Mouse (Mus musculus) forebrain, embryonic 11.5 days (tissue): Measurements from ENCODE around the gene Dock1. TPM values are rescaled to one million over a fixed set of nuclear protein-coding genes. Genes with fewer than 3 reads are reported as not detected.

Experiments used
- ATAC-seq: fragments of 200-750 bp; cut with Nextera tagmentation; replicated peaks from 2 replicates; pipeline ENCODE4 v1.8.0; 2017; ENCODE audit warnings: moderate TSS enrichment; ENCODE audit not compliant: low FRiP score
- DNase-seq: peaks from one replicate; pipeline ENCODE4 v3.0.0-alpha.2; 2017; ENCODE audit warnings: low spot score
- H3K27ac ChIP-seq: fragments of 300-500 bp; sonication (generic); 2 replicates; pipeline ENCODE4 v1.5.1; 2014; ENCODE audit warnings: low read depth, low read length
- H3K27me3 ChIP-seq: fragments of 300-500 bp; sonication (generic); 2 replicates; pipeline ENCODE4 v1.6.1; 2014; ENCODE audit warnings: mild to moderate bottlenecking, low read length, mixed read lengths; ENCODE audit not compliant: control insufficient read depth, insufficient read depth
- H3K36me3 ChIP-seq: fragments of 300-500 bp; sonication (generic); 2 replicates; pipeline ENCODE4 v1.6.1; 2014; ENCODE audit warnings: mild to moderate bottlenecking, low read length, moderate library complexity, mixed read lengths; ENCODE audit not compliant: control insufficient read depth, insufficient read depth
- H3K4me1 ChIP-seq: fragments of 300-500 bp; sonication (generic); replicated peaks from 2 replicates; pipeline ENCODE4 v1.6.1; 2014; ENCODE audit warnings: low read length, mixed read lengths; ENCODE audit not compliant: control insufficient read depth, insufficient read depth
- H3K4me2 ChIP-seq: fragments of 300-500 bp; sonication (generic); 2 replicates; pipeline ENCODE4 v1.6.1; 2014; ENCODE audit warnings: low read depth, mild to moderate bottlenecking, low read length, moderate library complexity, mixed read lengths; ENCODE audit not compliant: severe bottlenecking
- H3K4me3 ChIP-seq: fragments of 300-500 bp; sonication (generic); 2 replicates; pipeline ENCODE4 v1.5.1; 2014; ENCODE audit warnings: low read depth, low read length
- H3K9ac ChIP-seq: fragments of 300-500 bp; sonication (generic); 2 replicates; pipeline ENCODE4 v1.6.1; 2014; ENCODE audit warnings: low read length
- H3K9me3 ChIP-seq: fragments of 300-500 bp; sonication (generic); 2 replicates; pipeline ENCODE4 v1.6.1; 2016; ENCODE audit warnings: low read length, mixed read lengths; ENCODE audit not compliant: control insufficient read depth
- WGBS: fragments of 180-500 bp; shearing (Covaris S2); extraction: QIAGEN DNeasy Blood & Tissue Kit; methylation state at CpG from one replicate; pipeline ENCODE4 v1.1.7; 2014; 5-methylcytosine and 5-hydroxymethylcytosine counted together
- polyA plus RNA-seq: library from polyadenylated mRNA; unstranded; fragments of >200 nt; fragmentation: Nextera tagmentation; extraction: Ambion mirVana; gene quantifications from 2 replicates; pipeline ENCODE4 v1.2.1, GENCODE M21; 2014

The Dock1 gene
- polyA plus RNA-seq, 1 experiment from 2014 or later: 26.5 TPM

DNA sequence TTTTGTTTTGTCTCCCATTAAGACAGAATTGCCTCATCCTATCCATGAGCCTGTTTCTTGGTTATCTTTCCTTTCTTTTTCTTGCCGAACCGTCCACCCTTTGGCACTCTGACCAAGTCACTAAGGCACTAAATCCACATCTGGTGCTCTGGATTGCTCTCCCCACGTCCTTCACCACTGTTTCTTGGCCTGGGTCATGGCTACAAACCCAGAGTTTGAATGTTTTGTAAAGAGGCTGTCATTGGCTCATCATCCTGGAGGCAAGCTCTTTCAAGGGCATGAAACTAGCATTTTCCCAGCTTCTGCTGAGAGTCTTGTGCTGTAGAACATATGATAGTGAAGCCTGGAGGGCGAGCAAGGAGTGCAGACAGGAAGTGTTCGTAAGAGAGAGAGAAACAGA, 416.1 kb downstream of the Dock1 start:
- Histone ChIP-seq H3K27me3 (no peaks in the 10 kb centered on the region), H3K36me3 (no peaks in the 10 kb centered on the region)
- DNase-seq: no peak

DNA sequence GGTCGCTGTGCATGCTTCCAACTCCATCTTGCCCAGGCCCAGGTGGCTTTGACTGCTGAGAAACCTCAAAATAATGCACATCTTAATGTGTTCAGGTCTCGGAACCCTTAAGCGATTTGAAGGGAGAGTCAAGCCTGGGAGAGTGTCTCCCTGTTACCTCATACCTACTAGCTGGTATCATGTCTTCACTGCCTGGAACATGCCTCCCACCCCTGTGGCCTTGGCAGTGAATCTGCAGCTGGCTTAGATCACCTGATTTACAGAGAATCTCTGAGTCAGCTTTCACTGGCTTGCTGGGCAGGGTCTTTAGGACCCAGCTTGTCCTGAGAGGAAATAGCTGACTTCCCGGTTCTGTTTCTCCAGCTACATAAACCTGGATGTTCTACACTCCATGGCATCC, 419.2 kb downstream of the Dock1 start:
- no peaks in the 10 kb centered on the region for H3K9me3 ChIP-seq
- no peak for ATAC-seq
- no peak overlapping the region for H3K4me3 ChIP-seq
- DNase-seq: no peak
- H3K4me1 ChIP-seq: no peaks in the 10 kb centered on the region
- 83% methylated on average over 4 of the region's 4 CpGs for WGBS
- H3K4me2 ChIP-seq: no peak overlapping the region
- H3K36me3 ChIP-seq: no peaks in the 10 kb centered on the region
- H3K27me3 ChIP-seq: no peaks in the 10 kb centered on the region
- H3K9ac ChIP-seq: no peak overlapping the region
- no peak overlapping the region for H3K27ac ChIP-seq

More for the DNA sequence above, 416.1 kb downstream of the Dock1 start:
- no peak for ATAC-seq
- Histone ChIP-seq H3K4me2 (no peak overlapping the region), H3K27ac (no peak overlapping the region), H3K4me1 (no peaks in the 10 kb centered on the region), H3K9me3 (no peaks in the 10 kb centered on the region), H3K4me3 (no peak overlapping the region), H3K9ac (no peak overlapping the region)
- WGBS: 87% methylated on average over 5 of the region's 5 CpGs

DNA sequence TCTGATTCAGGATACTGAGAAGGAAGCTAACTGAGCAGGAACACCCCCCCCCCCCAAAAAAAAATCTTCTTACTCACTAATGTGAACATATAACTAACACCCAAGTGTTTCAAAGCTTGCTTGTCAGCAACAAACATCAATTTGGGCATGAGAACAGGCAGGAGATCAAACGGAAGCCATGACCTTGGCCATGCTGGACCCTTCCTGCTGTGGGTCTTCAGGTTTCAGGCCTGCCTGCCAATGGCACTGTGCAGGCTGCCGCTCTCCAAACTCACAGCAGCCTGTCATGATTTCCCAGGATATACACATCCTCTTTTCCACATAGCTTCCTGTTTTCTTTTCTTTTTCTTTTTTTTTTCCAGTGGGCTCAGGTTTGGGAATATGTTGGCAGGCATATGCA, 423.4 kb downstream of the Dock1 start:
- H3K27ac ChIP-seq: no peak overlapping the region
- H3K27me3 ChIP-seq: no peaks in the 10 kb centered on the region
- no peaks in the 10 kb centered on the region for H3K4me1 ChIP-seq
- H3K4me2 ChIP-seq: no peak overlapping the region
- H3K9ac ChIP-seq: no peak overlapping the region
- H3K36me3 ChIP-seq: no peaks in the 10 kb centered on the region
- no peak overlapping the region for H3K4me3 ChIP-seq
- ATAC-seq (no peak), DNase-seq (no peak)
- H3K9me3 ChIP-seq: no peaks in the 10 kb centered on the region
- 79% methylated on average over 2 of the region's 2 CpGs for WGBS

DNA sequence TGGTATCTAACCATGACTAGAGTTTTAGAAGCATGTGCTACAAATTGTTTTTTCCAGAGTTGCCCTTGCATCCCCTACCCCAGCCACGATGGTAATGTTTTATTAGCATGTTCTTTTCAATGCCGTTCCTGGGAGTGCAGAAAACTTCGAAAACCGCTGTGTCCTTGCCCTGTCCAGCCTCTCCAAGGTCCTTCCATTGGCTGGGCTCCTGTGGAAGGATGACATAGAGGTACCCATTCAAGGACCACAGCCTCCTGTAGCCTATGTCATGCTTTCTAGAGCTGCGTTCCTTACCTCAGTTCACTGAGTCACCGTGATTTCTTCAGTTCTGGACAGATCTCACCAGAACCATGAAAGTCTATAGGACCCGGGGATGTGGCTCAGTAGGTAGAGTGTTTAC, 431.5 kb downstream of the Dock1 start:
- Histone ChIP-seq H3K4me2 (no peak overlapping the region), H3K4me3 (no peak overlapping the region), H3K9ac (no peak overlapping the region), H3K27ac (no peak overlapping the region), H3K36me3 (no peaks in the 10 kb centered on the region), H3K27me3 (no peaks in the 10 kb centered on the region), H3K9me3 (no peaks in the 10 kb centered on the region), H3K4me1 (no peaks in the 10 kb centered on the region)
- ATAC-seq (no peak), DNase-seq (no peak)
- WGBS: 90% methylated on average over 7 of the region's 7 CpGs

DNA sequence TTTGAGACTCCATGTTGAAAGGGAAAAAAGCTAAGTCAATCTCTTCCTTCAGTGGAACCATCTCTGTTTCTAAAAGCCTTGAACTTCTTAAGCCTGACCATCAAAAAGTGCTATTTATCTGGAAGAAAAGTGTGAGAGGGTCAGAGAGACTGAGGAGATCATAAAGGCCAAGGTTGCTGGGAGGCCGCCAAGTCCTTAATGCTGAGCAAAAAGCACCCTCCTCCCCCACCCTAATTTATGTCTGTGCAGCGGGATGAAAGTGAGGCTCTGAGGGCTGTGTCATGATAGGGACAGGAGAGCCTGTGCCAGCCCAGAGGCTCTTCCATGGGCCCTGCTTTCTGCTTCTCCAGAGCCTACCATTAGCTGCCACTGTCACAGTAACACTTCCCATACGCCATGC, 436.1 kb downstream of the Dock1 start:
- 76% methylated on average over 3 of the region's 3 CpGs for WGBS
- no peaks in the 10 kb centered on the region for H3K9me3 ChIP-seq
- no peaks in the 10 kb centered on the region for H3K4me1 ChIP-seq
- ATAC-seq (no peak), DNase-seq (no peak)
- no peak overlapping the region for H3K27ac ChIP-seq
- H3K4me2 ChIP-seq: no peak overlapping the region
- H3K36me3 ChIP-seq: no peaks in the 10 kb centered on the region; the same call in 1 of the 2 replicates
- no peak overlapping the region for H3K9ac ChIP-seq
- no peaks in the 10 kb centered on the region for H3K27me3 ChIP-seq
- no peak overlapping the region for H3K4me3 ChIP-seq

DNA sequence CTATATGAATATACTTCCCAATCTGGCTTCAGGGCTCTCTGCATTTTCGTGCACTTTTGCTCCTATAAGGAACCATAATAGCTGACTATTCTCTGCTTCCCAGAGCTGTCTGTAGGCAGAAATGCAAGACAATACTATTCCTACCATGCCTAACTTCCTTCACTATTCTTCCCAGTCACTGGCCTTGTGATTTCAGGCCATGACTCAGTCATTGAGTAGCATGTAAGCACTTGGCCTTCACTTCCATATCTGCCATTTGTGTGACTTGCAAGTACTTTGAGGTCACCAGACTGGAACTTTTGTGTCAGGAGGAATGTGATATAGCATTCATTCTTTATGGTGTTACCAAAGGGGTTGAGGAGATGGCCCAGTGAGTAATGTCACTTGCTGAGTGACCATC, 439.9 kb downstream of the Dock1 start:
- Histone ChIP-seq H3K36me3 (no peaks in the 10 kb centered on the region; the same call in 1 of the 2 replicates), H3K4me3 (no peak overlapping the region), H3K9ac (no peak overlapping the region), H3K27ac (no peak overlapping the region), H3K4me2 (no peak overlapping the region), H3K9me3 (no peaks in the 10 kb centered on the region), H3K4me1 (no peaks in the 10 kb centered on the region), H3K27me3 (no peaks in the 10 kb centered on the region)
- ATAC-seq: no peak
- WGBS: 90% methylated on average over 1 of the region's 1 CpGs
- DNase-seq: no peak

DNA sequence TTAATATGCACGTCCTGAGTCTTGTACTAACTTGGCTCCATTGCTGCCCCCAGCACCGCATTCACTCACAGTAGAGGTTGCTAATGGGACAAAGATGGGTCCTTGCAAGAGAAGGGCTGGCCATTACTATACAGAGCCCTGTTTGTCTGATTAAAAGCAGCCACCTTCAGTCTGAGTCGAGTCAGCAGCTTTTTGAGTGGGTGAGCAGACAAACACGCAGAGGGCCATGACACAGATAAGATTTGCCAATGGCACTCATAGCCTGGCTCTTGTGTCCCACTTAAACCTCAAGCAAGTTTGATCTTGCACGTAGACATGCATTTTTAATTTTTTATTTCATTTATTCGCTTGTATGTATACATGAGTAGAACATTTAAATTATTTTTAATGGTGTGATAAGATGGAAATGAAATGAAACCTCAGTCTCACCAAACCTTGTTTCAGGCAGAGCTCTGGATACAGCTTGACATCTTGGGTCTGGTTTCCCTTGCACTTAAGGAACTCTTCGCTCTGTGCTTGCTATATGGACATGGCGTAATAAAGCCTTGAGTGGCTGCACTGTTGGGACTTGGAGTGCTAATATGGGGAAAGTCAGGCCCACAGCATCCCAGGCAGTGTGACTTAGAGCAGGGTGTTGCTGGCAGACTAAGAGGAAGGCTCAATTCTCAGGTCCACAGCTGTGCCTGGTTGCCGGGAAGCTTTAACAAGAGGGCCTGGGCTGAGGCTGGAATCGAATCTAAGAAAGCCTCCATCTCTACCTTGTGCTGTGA, 455.0 kb downstream of the Dock1 start:
- ATAC-seq (no peak), DNase-seq (no peak)
- no peaks in the 10 kb centered on the region for H3K9me3 ChIP-seq
- H3K4me2 ChIP-seq: no peak overlapping the region
- no peak overlapping the region for H3K4me3 ChIP-seq
- 92% methylated on average over 10 of the region's 10 CpGs for WGBS
- no peak overlapping the region for H3K27ac ChIP-seq
- H3K4me1 ChIP-seq: no peaks in the 10 kb centered on the region; the same call in 1 of the 2 replicates
- H3K9ac ChIP-seq: no peak overlapping the region
- no peaks in the 10 kb centered on the region for H3K36me3 ChIP-seq
- H3K27me3 ChIP-seq: no peaks in the 10 kb centered on the region

DNA sequence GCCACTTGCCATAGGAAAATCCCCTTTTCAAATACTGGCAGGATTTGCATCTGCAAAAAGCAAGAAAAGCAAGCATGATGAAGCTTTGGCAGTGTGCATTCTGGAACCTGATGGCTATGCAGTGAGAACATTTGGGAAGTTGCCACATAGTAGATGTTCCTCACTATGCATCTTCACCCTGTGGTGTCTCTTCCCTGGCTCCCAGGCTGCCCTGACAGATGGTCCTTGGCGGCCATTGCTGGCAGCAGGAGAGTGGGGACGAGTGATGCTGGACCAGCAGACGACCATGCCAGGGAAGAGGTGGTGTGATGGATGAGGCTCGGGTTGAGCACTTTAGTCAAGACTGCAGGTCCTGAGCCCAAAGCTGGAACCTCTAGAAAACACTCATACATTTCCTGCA, 462.0 kb downstream of the Dock1 start:
- ATAC-seq (no peak), DNase-seq (no peak)
- Histone ChIP-seq H3K36me3 (no peaks in the 10 kb centered on the region), H3K4me1 (no peaks in the 10 kb centered on the region), H3K27me3 (no peaks in the 10 kb centered on the region), H3K9ac (no peak overlapping the region), H3K9me3 (no peaks in the 10 kb centered on the region), H3K27ac (no peak overlapping the region), H3K4me2 (no peak overlapping the region), H3K4me3 (no peak overlapping the region)
- 94% methylated on average over 4 of the region's 4 CpGs for WGBS

DNA sequence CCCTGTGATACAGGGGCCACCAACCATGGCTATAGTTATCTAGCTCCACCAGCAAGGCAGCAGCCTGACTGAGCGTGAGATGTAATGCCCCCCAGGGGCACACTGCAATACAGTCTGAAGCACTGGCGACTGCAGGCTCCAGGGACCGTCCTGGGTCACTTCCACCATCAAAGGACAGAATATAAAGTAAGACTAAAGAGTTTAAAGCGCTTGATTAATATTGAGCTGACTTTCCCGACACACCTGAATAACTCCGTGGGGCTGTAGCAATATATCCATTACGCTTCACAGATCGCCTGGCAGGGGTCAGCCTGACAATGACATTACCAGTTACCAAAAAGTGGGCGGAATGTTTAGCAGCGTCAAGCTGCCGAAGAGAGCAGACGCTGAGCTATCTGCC, 464.2 kb downstream of the Dock1 start:
- Histone ChIP-seq H3K36me3 (no peaks in the 10 kb centered on the region), H3K4me3 (no peak overlapping the region), H3K9me3 (no peaks in the 10 kb centered on the region), H3K4me1 (peaks cover 7% of the 10 kb centered on the region; the same call in 1 of the 2 replicates), H3K4me2 (no peak overlapping the region), H3K27ac (no peak overlapping the region), H3K27me3 (no peaks in the 10 kb centered on the region), H3K9ac (no peak overlapping the region)
- 63% methylated on average over 12 of the region's 12 CpGs for WGBS
- DNase-seq (no peak), ATAC-seq (no peak)
